Mouse (Mus musculus) CH12.LX (cell line): ENCODE results near the gene Acbd6. TPM values are rescaled to one million over a fixed set of nuclear protein-coding genes. Genes with fewer than 3 reads are reported as not detected.

Source experiments
- DNase-seq: peaks from one replicate; pipeline ENCODE4 v3.0.0-alpha.2; 2013; ENCODE audit errors: extremely low read depth
- H3K27ac ChIP-seq: 2 replicates; pipeline ENCODE4 v1.5.1; 2012; ENCODE audit warnings: low read depth, mild to moderate bottlenecking, control low read depth, moderate library complexity; ENCODE audit not compliant: insufficient read depth
- H3K27me3 ChIP-seq: replicated peaks from 2 replicates; pipeline ENCODE3; 2012; ENCODE audit warnings: inconsistent platforms
- H3K36me3 ChIP-seq, 2 experiments: replicated peaks in 1 of 2; 2 replicates each; pipeline versions ENCODE3 to v1.6.1; 2012; ENCODE audit warnings: inconsistent platforms in 1 of 2, low read length in 1 of 2, mild to moderate bottlenecking in 1 of 2, mixed read lengths in 1 of 2, moderate library complexity in 1 of 2; ENCODE audit not compliant: control insufficient read depth in 1 of 2, insufficient read depth in 1 of 2
- H3K4me1 ChIP-seq, 2 experiments: 2 replicates each; pipeline ENCODE4 v1.6.1; 2012; ENCODE audit warnings: inconsistent platforms in 1 of 2, moderate library complexity in 1 of 2; ENCODE audit not compliant: insufficient read depth in 2 of 2, control insufficient read depth in 1 of 2
- H3K4me2 ChIP-seq: 2 replicates; pipeline ENCODE4 v1.6.1; 2012; ENCODE audit warnings: low read depth, mild to moderate bottlenecking, control low read depth; ENCODE audit not compliant: poor library complexity, insufficient read depth, severe bottlenecking
- H3K4me3 ChIP-seq, 3 experiments: fragments of 150-350 bp in 1 of 3; sonication (generic) in 1 of 3; replicated peaks in 1 of 3; 2 replicates each; pipeline versions ENCODE3 to v1.5.1; 2011 to 2012; ENCODE audit warnings: low read depth in 2 of 3, low read length in 2 of 3, mild to moderate bottlenecking in 2 of 3, moderate library complexity in 2 of 3, control low read depth in 1 of 3, improper control_type of control experiment in 1 of 3, inconsistent platforms in 1 of 3, mixed read lengths in 1 of 3; ENCODE audit not compliant: poor library complexity in 1 of 3
- H3K79me2 ChIP-seq: replicated peaks from 2 replicates; pipeline ENCODE4 v1.6.1; 2012; ENCODE audit warnings: mild to moderate bottlenecking, moderate library complexity; ENCODE audit not compliant: control insufficient read depth, poor library complexity, insufficient read depth, severe bottlenecking; ENCODE audit errors: extremely low read depth
- H3K9ac ChIP-seq: 2 replicates; pipeline ENCODE4 v1.6.1; 2012; ENCODE audit warnings: low read depth, mild to moderate bottlenecking, control low read depth, moderate library complexity; ENCODE audit not compliant: insufficient read depth
- H3K9me3 ChIP-seq: replicated peaks from 2 replicates; pipeline ENCODE3; 2012; ENCODE audit warnings: low read length, inconsistent platforms, mixed read lengths
- CTCF ChIP-seq, 2 experiments: IDR thresholded peaks in 1 of 2; conservative IDR thresholded peaks in 1 of 2; 2 replicates each; pipeline ENCODE4 v1.5.1; 2011 to 2012; ENCODE audit warnings: low read depth in 2 of 2, low read length in 2 of 2, improper control_type of control experiment in 1 of 2, inconsistent platforms in 1 of 2, mild to moderate bottlenecking in 1 of 2, moderate library complexity in 1 of 2
- GABPA ChIP-seq: IDR thresholded peaks from 2 replicates; pipeline ENCODE4 v1.6.1; 2012; ENCODE audit warnings: low read depth, low read length, improper control_type of control experiment, inconsistent platforms; ENCODE audit not compliant: insufficient replicate concordance
- HCFC1 ChIP-seq: IDR thresholded peaks from 2 replicates; pipeline ENCODE4 v1.6.1; 2012; ENCODE audit warnings: low read depth, mild to moderate bottlenecking, inconsistent platforms, low read length, improper control_type of control experiment
- JUND ChIP-seq: conservative IDR thresholded peaks from 2 replicates; pipeline ENCODE4 v1.6.1; 2011; ENCODE audit warnings: low read depth, low read length, improper control_type of control experiment
- MEF2A ChIP-seq: IDR thresholded peaks from 2 replicates; pipeline ENCODE4 v1.6.1; 2014; ENCODE audit warnings: low read depth, mild to moderate bottlenecking, inconsistent platforms, low read length, improper control_type of control experiment, borderline replicate concordance
- PAX5 ChIP-seq: IDR thresholded peaks from 2 replicates; pipeline ENCODE4 v1.6.1; 2012; ENCODE audit warnings: low read length, inconsistent platforms, mixed read lengths
- RCOR1 ChIP-seq: conservative IDR thresholded peaks from 2 replicates; pipeline ENCODE4 v1.6.1; 2012; ENCODE audit warnings: low read depth, mild to moderate bottlenecking, inconsistent platforms, low read length, improper control_type of control experiment
- USF1 ChIP-seq: IDR thresholded peaks from 2 replicates; pipeline ENCODE4 v1.6.1; 2014; ENCODE audit warnings: low read depth, mild to moderate bottlenecking, inconsistent platforms, low read length, improper control_type of control experiment
- ZKSCAN1 ChIP-seq: IDR thresholded peaks from 2 replicates; pipeline ENCODE4 v1.6.1; 2012; ENCODE audit warnings: low read depth, inconsistent platforms, low read length, improper control_type of control experiment, borderline replicate concordance
- ZMIZ1 ChIP-seq: IDR thresholded peaks from 2 replicates; pipeline ENCODE4 v1.6.1; 2012; ENCODE audit warnings: low read depth, mild to moderate bottlenecking, inconsistent platforms, low read length, improper control_type of control experiment
- ZNF384 ChIP-seq: IDR thresholded peaks from 2 replicates; pipeline ENCODE4 v1.6.1; 2012; ENCODE audit warnings: low read depth, low read length, improper control_type of control experiment, inconsistent platforms
- dilution Hi-C: fragments of 300-500 bp; cut with MboI; formaldehyde crosslinking; loops from 2 replicates; pipeline ENCODE4 v1.14.3; 2020; ENCODE audit warnings: low sequenced_read_pairs; ENCODE audit not compliant: extremely low pct_unique_long_range_greater_than_20kb, extremely low pct_ligation_motif_present
- in situ Hi-C: fragments of 300-500 bp; cut with MboI; formaldehyde crosslinking; loops from 3 replicates; pipeline ENCODE4 v1.14.3; 2019; ENCODE audit warnings: low sequenced_read_pairs, low pct_ligation_motif_present, low pct_unique_long_range_greater_than_20kb, mixed read lengths
- polyA plus RNA-seq: library from polyadenylated mRNA; unstranded; fragments of >175 nt; gene quantifications from 2 replicates; pipeline ENCODE4 v1.2.1, GENCODE M21; 2012; ENCODE audit warnings: low read depth; ENCODE audit not compliant: insufficient read length
- total RNA-seq, 2 experiments: library from RNA; depleted of rRNA; stranded (reverse); fragments of 300-350 nt in 1 of 2; fragments of >200 nt in 1 of 2; gene quantifications; 2 replicates each; pipeline ENCODE4 v1.2.3; 2012 to 2014

Gene Acbd6
- total and polyA plus RNA-seq, 3 experiments: 51.9 to 97.8 (median 74.4) TPM

GRCm38 (mm10) chr1:155517060-155517459 is 40.9 kb upstream of the Acbd6 start:
- peaks cover 2 to 3% of the 10 kb centered on the region in 2 experiments; a peak in 2 of 4 replicates for H3K4me1 ChIP-seq

GRCm38 (mm10) chr1:155520285-155520684 is 37.6 kb upstream of the Acbd6 start:
- in situ Hi-C loops (no loop called here), dilution Hi-C loops (no loop called here)
- no peak overlapping the region for H3K27ac ChIP-seq
- no peak overlapping the region for H3K9ac ChIP-seq
- TF ChIP-seq RCOR1 (no peak), JUND (no peak), GABPA (no peak)
- H3K9me3 ChIP-seq: no peaks in the 10 kb centered on the region
- no peaks in the 10 kb centered on the region for H3K36me3 ChIP-seq
- no peak for DNase-seq
- H3K4me1 ChIP-seq: peaks cover 2 to 6% of the 10 kb centered on the region in 2 experiments; a peak in 2 of 4 replicates
- no peak overlapping the region for H3K4me3 ChIP-seq
- no peaks in the 10 kb centered on the region for H3K27me3 ChIP-seq
- H3K4me2 ChIP-seq: no peak overlapping the region
- no peaks in the 10 kb centered on the region for H3K79me2 ChIP-seq

More at GRCm38 (mm10) chr1:155517060-155517459, 40.9 kb upstream of the Acbd6 start:
- H3K27ac ChIP-seq: no peak overlapping the region
- no peaks in the 10 kb centered on the region for H3K9me3 ChIP-seq
- no peaks in the 10 kb centered on the region for H3K36me3 ChIP-seq
- no peak overlapping the region for H3K9ac ChIP-seq
- TF ChIP-seq USF1 (no peak), ZMIZ1 (no peak), ZKSCAN1 (no peak)
- TF ChIP-seq, all 38 proteins: peak for 0
- H3K27me3 ChIP-seq: no peaks in the 10 kb centered on the region
- in situ Hi-C loops: no loop called here
- H3K4me3 ChIP-seq: no peak overlapping the region
- no peak overlapping the region for H3K4me2 ChIP-seq
- no peak for DNase-seq
- no peaks in the 10 kb centered on the region for H3K79me2 ChIP-seq
- dilution Hi-C loops: no loop called here

DNA sequence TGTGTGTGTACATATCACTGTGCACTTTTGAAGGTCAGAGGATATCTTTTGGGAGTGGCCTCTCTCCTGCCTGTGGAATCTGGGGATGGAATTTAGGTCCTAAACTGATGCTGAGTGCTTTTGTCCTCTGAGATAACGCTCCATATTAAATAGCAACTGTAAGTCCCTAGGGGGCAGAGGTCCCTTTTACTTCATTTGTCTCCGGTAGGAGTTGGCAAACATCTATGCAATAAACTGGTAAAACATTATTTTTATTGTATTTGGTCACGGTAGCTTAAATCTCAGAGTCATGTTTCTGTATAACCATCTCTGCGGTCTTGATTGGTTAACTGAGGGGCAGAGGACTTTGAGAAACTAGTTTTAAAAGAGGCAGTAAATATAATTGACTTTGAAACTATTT is 35.4 kb upstream of the Acbd6 start:
- Histone ChIP-seq H3K27ac (no peak overlapping the region), H3K79me2 (no peaks in the 10 kb centered on the region), H3K27me3 (no peaks in the 10 kb centered on the region), H3K9me3 (no peaks in the 10 kb centered on the region), H3K9ac (no peak overlapping the region), H3K36me3 (no peaks in the 10 kb centered on the region), H3K4me2 (no peak overlapping the region), H3K4me3 (no peak overlapping the region), H3K4me1 (peaks cover 0 to 6% of the 10 kb centered on the region in 2 experiments; a peak in 1 of 4 replicates)
- TF ChIP-seq CTCF (conservative IDR thresholded peaks at IDR 0.05 in 1 of 2, IDR thresholded peaks at IDR 0.05 in 1 of 2; ENCODE audit: low read depth in 2 of 2, low read length in 2 of 2): no peak
- no peak for TF ChIP-seq HCFC1
- no peak for TF ChIP-seq JUND
- TF ChIP-seq ZKSCAN1: no peak
- TF ChIP-seq MEF2A: no peak
- no peak for TF ChIP-seq PAX5
- no peak for TF ChIP-seq ZNF384
- TF ChIP-seq ZMIZ1: no peak
- in situ Hi-C loops (no loop called here), dilution Hi-C loops (no loop called here)
- no peak for DNase-seq
